Mouse (Mus musculus): Measurements from ENCODE around the gene Fhl3. TPM values are rescaled to one million over a fixed set of nuclear protein-coding genes. Genes with fewer than 3 reads are reported as not detected.
A peak's percentile ranks its signal among the peaks of the same experiment; 100 is the strongest.

Gene Fhl3
- polyA plus RNA-seq, 1 experiment from 2014 or later = 3.9 TPM

GRCm38 (mm10) chr4:124692416-124692861 lies 8.1 kb upstream of the Fhl3 start:
- Histone ChIP-seq H3K36me3 (ENCODE audit: control insufficient read depth, insufficient read depth, low read length) (no peaks in the 10 kb centered on the region), H3K9me3 (ENCODE audit: control insufficient read depth, low read length) (no peaks in the 10 kb centered on the region), H3K4me3 (ENCODE audit: low read depth, low read length) (peak overlapping the region; percentile 91), H3K9ac (ENCODE audit: low read length) (peak overlapping the region; percentile 88), H3K4me1 (ENCODE audit: control insufficient read depth, insufficient read depth, low read length) (peaks cover 14% of the 10 kb centered on the region), H3K4me2 (peak overlapping the region; percentile 68), H3K27ac (ENCODE audit: low read depth, low read length) (no peak overlapping the region), H3K27me3 (ENCODE audit: control insufficient read depth, insufficient read depth, low read length) (peaks cover 4% of the 10 kb centered on the region)
- ATAC-seq (ENCODE audit: low FRiP score) = no peak
- no peak for DNase-seq (ENCODE audit: low spot score, missing footprints)
- 68% methylated on average over 3 of the region's 3 CpGs for WGBS

- WGBS = under 1% methylated on average over 43 of the region's 43 CpGs
- Histone ChIP-seq H3K4me1 (ENCODE audit: control insufficient read depth, insufficient read depth, low read length) (peaks cover 14% of the 10 kb centered on the region), H3K9ac (ENCODE audit: low read length) (peak within 1 kb of the TSS; percentile 88), H3K27ac (ENCODE audit: low read depth, low read length) (peak within 1 kb of the TSS; percentile 45), H3K4me3 (ENCODE audit: low read depth, low read length) (peak within 1 kb of the TSS; percentile 91), H3K4me2 (peak within 1 kb of the TSS; percentile 68), H3K9me3 (ENCODE audit: control insufficient read depth, low read length) (no peaks in the 10 kb centered on the region), H3K36me3 (ENCODE audit: control insufficient read depth, insufficient read depth, low read length) (no peaks in the 10 kb centered on the region), H3K27me3 (ENCODE audit: control insufficient read depth, insufficient read depth, low read length) (peaks cover 4% of the 10 kb centered on the region)
- DNase-seq (ENCODE audit: low spot score, missing footprints) = peak; percentile 98
- ATAC-seq (ENCODE audit: low FRiP score) = peak; percentile 96
These were observed 7.2 kb upstream of the Fhl3 start, which contains the start of gene Utp11 for GRCm38 (mm10) chr4:124693135-124693894. Utp11 (minus strand) TSS chr4:124693600.

GRCm38 (mm10) chr4:124694572-124694971 lies 5.9 kb upstream of the Fhl3 start:
- H3K4me3 ChIP-seq (ENCODE audit: low read depth, low read length) = no peak overlapping the region
- H3K4me1 ChIP-seq (ENCODE audit: control insufficient read depth, insufficient read depth, low read length) = peaks cover 16% of the 10 kb centered on the region
- H3K27me3 ChIP-seq (ENCODE audit: control insufficient read depth, insufficient read depth, low read length) = peaks cover 4% of the 10 kb centered on the region
- no peak for ATAC-seq (ENCODE audit: low FRiP score)
- no peaks in the 10 kb centered on the region for H3K36me3 ChIP-seq (ENCODE audit: control insufficient read depth, insufficient read depth, low read length)
- no peak overlapping the region for H3K9ac ChIP-seq (ENCODE audit: low read length)
- no peak overlapping the region for H3K4me2 ChIP-seq
- no peaks in the 10 kb centered on the region for H3K9me3 ChIP-seq (ENCODE audit: control insufficient read depth, low read length)
- DNase-seq (ENCODE audit: low spot score, missing footprints) = no peak
- H3K27ac ChIP-seq (ENCODE audit: low read depth, low read length) = no peak overlapping the region
- WGBS = 79% methylated on average over 2 of the region's 2 CpGs

GRCm38 (mm10) chr4:124695786-124696516 lies 4.5 kb upstream of the Fhl3 start:
- no peak for DNase-seq (ENCODE audit: low spot score, missing footprints)
- Histone ChIP-seq H3K27ac (ENCODE audit: low read depth, low read length) (no peak overlapping the region), H3K9ac (ENCODE audit: low read length) (no peak overlapping the region), H3K4me3 (ENCODE audit: low read depth, low read length) (no peak overlapping the region), H3K4me1 (ENCODE audit: control insufficient read depth, insufficient read depth, low read length) (peaks cover 26% of the 10 kb centered on the region), H3K4me2 (no peak overlapping the region), H3K9me3 (ENCODE audit: control insufficient read depth, low read length) (no peaks in the 10 kb centered on the region), H3K36me3 (ENCODE audit: control insufficient read depth, insufficient read depth, low read length) (no peaks in the 10 kb centered on the region), H3K27me3 (ENCODE audit: control insufficient read depth, insufficient read depth, low read length) (peaks cover 4% of the 10 kb centered on the region)
- no peak for ATAC-seq (ENCODE audit: low FRiP score)
- WGBS = 16% methylated on average over 18 of the region's 18 CpGs

- Histone ChIP-seq H3K4me1 (ENCODE audit: control insufficient read depth, insufficient read depth, low read length) (peaks cover 42% of the 10 kb centered on the region), H3K27me3 (ENCODE audit: control insufficient read depth, insufficient read depth, low read length) (peaks cover 4% of the 10 kb centered on the region), H3K9ac (ENCODE audit: low read length) (no peak overlapping the region; the same call in 1 of the 2 replicates), H3K36me3 (ENCODE audit: control insufficient read depth, insufficient read depth, low read length) (no peaks in the 10 kb centered on the region), H3K4me2 (peak overlapping the region; percentile 95; the same call in 1 of the 2 replicates), H3K4me3 (ENCODE audit: low read depth, low read length) (no peak overlapping the region), H3K9me3 (ENCODE audit: control insufficient read depth, low read length) (no peaks in the 10 kb centered on the region), H3K27ac (ENCODE audit: low read depth, low read length) (no peak overlapping the region)
- DNase-seq (ENCODE audit: low spot score, missing footprints) (peak; percentile 89), ATAC-seq (ENCODE audit: low FRiP score) (peak; percentile 6; the same call in 1 of the 2 replicates)
- 1% methylated on average over 6 of the region's 6 CpGs for WGBS
These were observed 710 bp upstream of the Fhl3 start for GRCm38 (mm10) chr4:124699791-124700190.

- 4% methylated on average over 22 of the region's 22 CpGs for WGBS
- Histone ChIP-seq H3K9me3 (ENCODE audit: control insufficient read depth, low read length) (no peaks in the 10 kb centered on the region), H3K27me3 (ENCODE audit: control insufficient read depth, insufficient read depth, low read length) (peaks cover under 1% of the 10 kb centered on the region; the same call in 1 of the 2 replicates), H3K27ac (ENCODE audit: low read depth, low read length) (no peak overlapping the region), H3K9ac (ENCODE audit: low read length) (peak overlapping the region; percentile 76), H3K4me1 (ENCODE audit: control insufficient read depth, insufficient read depth, low read length) (peaks cover 46% of the 10 kb centered on the region), H3K36me3 (ENCODE audit: control insufficient read depth, insufficient read depth, low read length) (no peaks in the 10 kb centered on the region), H3K4me2 (peak overlapping the region; percentile 95), H3K4me3 (ENCODE audit: low read depth, low read length) (peak overlapping the region; percentile 63)
- peak; percentile 94 for DNase-seq (ENCODE audit: low spot score, missing footprints)
- ATAC-seq (ENCODE audit: low FRiP score) = peak; percentile 3; the same call in 1 of the 2 replicates
These were observed 748 bp downstream of the Fhl3 start for GRCm38 (mm10) chr4:124701052-124701845.

- no peak for DNase-seq (ENCODE audit: low spot score, missing footprints)
- ATAC-seq (ENCODE audit: low FRiP score) = no peak
These were observed 1.4 kb downstream of the Fhl3 start for GRCm38 (mm10) chr4:124701916-124702315.

GRCm38 (mm10) chr4:124703406-124703805 lies 2.9 kb downstream of the Fhl3 start:
- H3K9me3 ChIP-seq (ENCODE audit: control insufficient read depth, low read length) = no peaks in the 10 kb centered on the region
- WGBS = 51% methylated on average over 2 of the region's 2 CpGs
- 0 out of 2 replicates have a peak overlapping the region, but pooled peaks have one; percentile 16 for H3K9ac ChIP-seq (ENCODE audit: low read length)
- H3K27me3 ChIP-seq (ENCODE audit: control insufficient read depth, insufficient read depth, low read length) = no peaks in the 10 kb centered on the region; the same call in none of the 2 replicates
- peak overlapping the region; percentile 25; the same call in 1 of the 2 replicates for H3K27ac ChIP-seq (ENCODE audit: low read depth, low read length)
- H3K4me3 ChIP-seq (ENCODE audit: low read depth, low read length) = no peak overlapping the region
- ATAC-seq (ENCODE audit: low FRiP score) = no peak
- no peaks in the 10 kb centered on the region for H3K36me3 ChIP-seq (ENCODE audit: control insufficient read depth, insufficient read depth, low read length)
- H3K4me2 ChIP-seq = 0 out of 2 replicates have a peak overlapping the region, but pooled peaks have one; percentile 6
- H3K4me1 ChIP-seq (ENCODE audit: control insufficient read depth, insufficient read depth, low read length) = peaks cover 46% of the 10 kb centered on the region
- no peak for DNase-seq (ENCODE audit: low spot score, missing footprints)

More at GRCm38 (mm10) chr4:124701916-124702315, 1.4 kb downstream of the Fhl3 start:
- peak overlapping the region; percentile 95 for H3K4me2 ChIP-seq
- peak overlapping the region; percentile 63; the same call in 1 of the 2 replicates for H3K4me3 ChIP-seq (ENCODE audit: low read depth, low read length)
- no peak overlapping the region for H3K9ac ChIP-seq (ENCODE audit: low read length)
- peaks cover 45% of the 10 kb centered on the region for H3K4me1 ChIP-seq (ENCODE audit: control insufficient read depth, insufficient read depth, low read length)
- WGBS = 62% methylated on average over 2 of the region's 5 CpGs
- H3K9me3 ChIP-seq (ENCODE audit: control insufficient read depth, low read length) = no peaks in the 10 kb centered on the region
- H3K36me3 ChIP-seq (ENCODE audit: control insufficient read depth, insufficient read depth, low read length) = no peaks in the 10 kb centered on the region
- no peaks in the 10 kb centered on the region; the same call in none of the 2 replicates for H3K27me3 ChIP-seq (ENCODE audit: control insufficient read depth, insufficient read depth, low read length)
- no peak overlapping the region for H3K27ac ChIP-seq (ENCODE audit: low read depth, low read length)

Data from midbrain, embryonic 11.5 days (tissue).